Mouse (Mus musculus) spleen, postnatal 14 days (tissue): Measurements from ENCODE around the gene Mat1a.

Experiments used
- DNase-seq, 2 experiments: peaks; one replicate each; pipeline ENCODE4 v3.0.0; 2021 to 2022; ENCODE audit warnings: low spot score in 2 of 2

Mat1a gene

DNA sequence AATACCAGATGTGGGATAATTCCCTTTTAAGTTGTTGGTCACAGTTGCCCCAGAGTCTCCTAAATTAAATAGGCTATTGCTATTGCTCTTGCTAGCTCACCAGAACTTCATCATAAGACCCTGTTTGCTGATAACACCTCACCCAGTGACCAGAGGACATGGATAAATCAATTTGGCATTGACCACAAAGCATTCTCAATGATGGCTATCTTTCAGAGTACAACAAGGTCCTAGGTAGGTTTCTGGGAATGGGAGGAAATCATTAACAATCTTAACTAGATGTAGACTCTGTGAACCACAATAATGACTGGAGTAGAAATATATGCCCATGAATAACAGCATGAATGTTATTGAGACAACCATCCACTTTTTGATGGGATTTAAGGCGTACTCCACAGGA is 35.9 kb downstream of the Mat1a start:
- no peak for DNase-seq

DNA sequence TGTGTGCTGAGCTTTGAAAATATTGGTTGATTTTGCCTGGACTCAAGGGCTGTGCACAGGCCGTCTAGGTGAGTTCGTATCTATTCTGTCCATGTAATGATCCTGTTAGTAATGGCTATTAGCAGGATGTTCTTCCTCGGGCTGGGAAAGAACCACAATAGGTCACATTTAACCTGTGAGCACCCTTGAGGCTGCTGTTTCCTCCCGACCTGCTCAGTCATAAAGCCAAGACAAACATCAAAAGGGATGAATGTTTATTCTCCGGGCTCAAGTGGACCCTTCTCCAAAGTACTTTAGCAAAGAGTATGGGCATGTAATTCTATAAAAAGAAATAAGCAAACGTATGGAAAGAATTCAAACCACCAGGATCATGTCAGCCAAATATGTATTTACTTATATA is 41.2 kb downstream of the Mat1a start:
- no peak for DNase-seq

DNA sequence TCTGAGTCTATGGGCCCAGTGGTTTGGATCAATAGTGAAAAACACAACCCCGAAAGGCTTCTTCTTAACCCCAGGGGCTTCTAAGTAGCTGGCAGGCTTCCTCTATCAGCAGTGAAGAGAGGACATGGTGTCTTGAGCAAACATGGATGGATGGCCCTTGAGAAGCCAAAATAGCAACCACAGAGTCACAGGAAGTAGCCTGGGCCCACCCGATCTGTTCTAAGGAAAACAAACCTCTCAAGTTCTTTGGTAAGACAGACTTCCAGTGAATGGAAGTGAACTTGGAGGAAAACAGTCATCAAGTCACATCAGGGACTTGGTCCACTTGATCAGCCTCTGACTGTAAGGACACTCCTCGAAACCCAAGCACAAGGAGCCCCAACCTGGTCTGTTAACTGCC is 42.1 kb downstream of the Mat1a start:
- no peak for DNase-seq

DNA sequence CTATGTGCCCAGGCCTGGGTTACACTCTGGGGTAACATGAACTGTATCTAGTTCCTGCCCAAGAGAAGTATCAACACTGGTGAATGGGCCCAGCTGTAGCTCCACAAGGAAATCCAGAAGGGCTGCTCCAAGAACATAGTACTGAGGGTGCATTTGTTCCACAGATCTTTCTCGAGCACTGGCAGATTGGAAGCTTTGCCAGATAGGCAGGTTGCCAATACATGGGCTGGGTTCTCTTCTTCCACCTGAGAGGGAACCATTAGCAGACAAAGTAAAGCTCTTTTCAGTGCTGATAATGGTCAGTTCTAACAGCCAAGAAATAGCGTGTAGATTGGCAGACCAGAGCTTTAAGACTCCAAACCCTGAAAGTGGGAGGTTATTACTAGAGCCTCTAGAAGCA is 42.5 kb downstream of the Mat1a start:
- DNase-seq: no peak

DNA sequence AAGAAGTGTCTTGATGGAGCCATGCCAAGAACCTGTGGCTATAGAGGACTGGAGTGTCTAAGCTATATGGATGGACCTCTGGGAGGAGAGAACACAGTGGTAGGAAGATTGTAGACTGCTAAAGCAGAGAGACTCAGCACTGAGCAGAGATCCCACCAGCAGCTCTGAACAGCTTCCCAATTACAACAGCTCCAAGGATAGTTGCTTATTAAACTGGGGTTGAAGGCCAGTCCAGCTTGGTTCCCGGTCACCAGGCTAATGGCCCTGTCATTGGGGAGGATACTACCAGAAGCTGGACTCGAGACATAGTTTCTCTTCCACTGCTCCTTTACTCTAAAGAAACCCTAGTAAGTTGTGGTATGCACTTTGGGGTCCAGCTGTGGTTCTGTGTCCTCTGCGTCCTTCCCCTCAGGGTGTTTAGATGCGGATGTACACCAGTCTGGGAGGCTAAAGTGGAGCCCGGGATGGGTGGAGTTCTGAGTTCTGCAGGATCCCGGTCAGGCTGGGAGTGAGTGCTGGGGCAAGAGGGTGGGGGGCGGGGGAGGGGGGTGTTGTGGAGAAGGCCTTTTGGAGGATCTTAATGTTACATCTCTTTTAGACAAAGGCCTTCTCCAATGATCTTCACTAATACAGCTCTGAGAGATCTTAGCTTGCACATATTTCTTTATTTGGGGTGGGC is 46.5 kb downstream of the Mat1a start, which contains the start of gene Mbl1:
TSS of gene Mbl1 (plus strand) at position 239 of the 679 bp plus-strand sequence.
- no peak for DNase-seq

DNA sequence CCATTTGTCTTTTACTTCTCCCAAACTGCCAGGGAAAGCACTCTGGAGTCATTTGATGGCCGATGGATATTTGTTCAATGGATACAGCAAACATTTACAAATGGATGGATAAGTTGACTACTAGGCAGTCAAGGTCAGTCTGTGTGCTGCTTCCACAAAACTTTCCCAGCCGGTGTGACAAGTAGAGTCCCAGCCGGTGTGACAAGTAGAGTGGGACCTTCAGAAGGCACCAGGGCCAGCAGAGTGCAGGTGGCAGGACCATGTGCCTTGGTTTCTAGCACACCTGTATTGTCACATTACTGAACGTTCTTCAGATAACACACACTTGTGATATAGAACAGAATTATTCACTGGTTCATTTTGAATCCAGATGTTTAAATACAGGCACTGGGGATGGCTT is 55.2 kb downstream of the Mat1a start:
- DNase-seq: no peak

DNA sequence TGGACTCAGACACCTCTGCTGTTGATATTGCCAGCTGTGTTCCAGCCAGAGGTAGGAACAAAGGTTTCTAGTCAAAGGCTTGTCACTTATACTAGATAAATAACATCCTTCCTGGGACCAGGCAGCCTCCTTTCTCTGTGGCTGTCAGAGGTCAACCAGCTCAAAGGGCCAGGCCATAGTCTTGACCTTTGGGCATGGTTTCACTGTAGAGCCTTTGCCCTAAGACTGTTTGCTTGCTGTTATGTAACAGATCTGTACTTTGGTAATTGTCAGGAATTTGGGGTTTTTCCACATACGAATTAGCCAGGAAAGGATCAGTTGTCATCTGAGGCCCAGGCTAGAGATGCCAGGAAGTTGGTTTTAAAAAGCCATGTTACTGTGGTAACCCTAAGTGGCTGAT is 55.9 kb downstream of the Mat1a start:
- DNase-seq: no peak

DNA sequence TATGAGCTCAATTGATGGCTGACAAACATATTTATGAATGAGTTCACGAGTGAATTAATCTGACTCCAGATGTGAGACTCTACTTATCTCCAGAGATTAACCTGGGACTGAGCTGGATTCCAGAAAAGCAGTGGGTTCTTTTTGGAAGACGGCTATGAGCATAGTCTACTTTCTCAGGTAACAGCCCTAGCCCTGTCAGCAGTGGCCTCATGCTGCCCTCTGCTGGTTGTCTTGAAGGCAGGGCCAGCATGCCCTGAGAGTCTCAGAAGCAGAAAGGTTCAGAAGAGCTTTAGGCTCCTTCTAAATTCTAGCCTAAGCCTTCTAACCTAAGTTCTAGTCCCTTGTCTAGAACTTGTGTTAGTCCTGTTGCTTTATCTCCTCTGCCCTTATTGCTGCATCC is 57.8 kb downstream of the Mat1a start:
- DNase-seq: no peak

DNA sequence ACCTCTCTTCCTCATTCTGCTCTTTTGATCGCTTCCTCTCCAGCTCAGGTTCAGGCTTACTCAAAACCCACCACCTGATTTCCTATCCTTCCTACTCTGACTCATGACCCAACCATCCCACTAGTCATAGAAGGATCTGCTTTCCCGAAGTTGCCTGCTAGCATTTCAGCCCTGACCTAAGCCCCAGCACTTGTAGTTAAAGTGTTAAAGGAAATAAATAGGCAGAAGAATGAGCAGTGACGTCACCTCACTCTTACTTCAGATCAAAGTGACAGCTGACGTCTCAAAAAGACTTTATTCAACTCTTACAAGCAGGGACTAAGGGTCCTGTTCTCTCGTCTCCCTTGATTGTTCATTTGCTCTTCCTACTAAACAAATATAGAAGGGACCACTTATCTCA is 62.4 kb downstream of the Mat1a start:
- DNase-seq: no peak

DNA sequence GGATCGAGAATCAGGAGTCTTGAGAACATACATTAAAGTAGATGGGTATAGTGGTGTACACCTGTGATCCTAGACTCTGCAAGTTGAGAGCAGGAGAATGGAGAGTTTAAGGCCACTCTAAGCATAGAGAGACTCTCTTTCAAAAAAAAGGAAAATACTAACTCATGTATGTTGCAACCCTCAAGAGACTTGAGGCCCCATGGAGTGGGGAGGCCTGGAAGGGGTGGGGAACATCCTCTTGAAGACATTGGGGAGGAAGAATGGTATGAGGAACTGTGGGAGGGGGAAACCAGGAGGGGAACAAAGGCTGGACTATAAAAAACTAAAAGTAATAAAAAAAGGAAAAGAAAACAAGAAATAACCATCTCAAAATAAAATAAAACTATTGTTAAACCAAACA is 63.7 kb downstream of the Mat1a start:
- no peak for DNase-seq

DNA sequence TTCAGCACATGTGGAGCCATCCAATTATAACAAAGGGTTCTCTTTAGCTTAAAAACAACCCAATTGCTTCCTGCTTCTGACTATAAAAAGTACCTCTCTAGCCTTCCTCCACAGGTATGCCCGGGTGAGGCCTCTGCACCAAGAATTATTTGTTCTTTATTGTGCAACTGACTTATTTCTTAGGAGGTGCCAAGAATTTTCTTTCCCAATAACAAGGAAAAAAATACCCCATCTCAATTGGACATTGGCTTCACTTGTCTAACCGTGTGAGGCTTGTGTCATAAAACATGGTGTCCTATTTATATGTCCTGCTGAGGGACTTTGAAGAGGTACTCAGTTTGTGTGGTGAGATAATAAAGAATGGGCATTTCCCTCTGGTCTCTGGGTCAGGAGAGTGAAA is 65.7 kb downstream of the Mat1a start:
- DNase-seq: no peak
